Mouse (Mus musculus): ENCODE measurements at regions not wholly inside any gene's neighbourhood (a gene's known extent, or its start where the extent isn't known, plus 50 kb on each side); places are given as distances from the start of the nearest gene placed in this dataset.

GRCm38 (mm10) chr4:84072096-84072495, 546.8 kb downstream of the Ccdc171 start:
- TF ChIP-seq CTCF (IDR thresholded peaks at IDR 0.05) (no peak), EP300 (IDR thresholded peaks at IDR 0.05) (no peak)

Measured in lung, postnatal 0 days (tissue).